Mouse (Mus musculus) embryonic facial prominence, embryonic 15.5 days (tissue): ENCODE data around the gene BC003965. TPM values are rescaled to one million over a fixed set of nuclear protein-coding genes. Genes with fewer than 3 reads are reported as not detected.
"Not testable (repeated sequence)": the region's sequence is repeated elsewhere in the genome, so short reads cannot be mapped to it uniquely, and the experiment has no call there.

Experiments used
- ATAC-seq: fragments of 200-750 bp; cut with Nextera tagmentation; 2 replicates; pipeline ENCODE4 v1.8.0; 2017; ENCODE audit warnings: low read depth, moderate TSS enrichment; ENCODE audit not compliant: insufficient number of reproducible peaks, low FRiP score, low TSS enrichment
- H3K27ac ChIP-seq: fragments of 300-500 bp; sonication (generic); replicated peaks from 2 replicates; pipeline ENCODE4 v1.5.1; 2015; ENCODE audit warnings: mild to moderate bottlenecking, inconsistent platforms
- H3K27me3 ChIP-seq: fragments of 300-500 bp; sonication (generic); 2 replicates; pipeline ENCODE4 v1.6.1; 2015; ENCODE audit warnings: inconsistent platforms
- H3K36me3 ChIP-seq: fragments of 300-500 bp; sonication (generic); 2 replicates; pipeline ENCODE4 v1.6.1; 2015; ENCODE audit warnings: mild to moderate bottlenecking, inconsistent platforms
- H3K4me1 ChIP-seq: fragments of 300-500 bp; sonication (generic); 2 replicates; pipeline ENCODE4 v1.6.1; 2015; ENCODE audit warnings: inconsistent platforms
- H3K4me2 ChIP-seq: fragments of 300-500 bp; sonication (generic); replicated peaks from 2 replicates; pipeline ENCODE4 v1.6.1; 2015; ENCODE audit warnings: mild to moderate bottlenecking, inconsistent platforms
- H3K4me3 ChIP-seq: fragments of 300-500 bp; sonication (generic); replicated peaks from 2 replicates; pipeline ENCODE4 v1.5.1; 2015; ENCODE audit warnings: mild to moderate bottlenecking, inconsistent platforms
- H3K9ac ChIP-seq: fragments of 300-500 bp; sonication (generic); 2 replicates; pipeline ENCODE4 v1.6.1; 2015; ENCODE audit warnings: inconsistent platforms
- H3K9me3 ChIP-seq: fragments of 300-500 bp; sonication (generic); replicated peaks from 2 replicates; pipeline ENCODE4 v1.6.1; 2016; ENCODE audit warnings: inconsistent platforms
- WGBS: fragments of 180-500 bp; shearing (Covaris S2); methylation state at CpG from one replicate; pipeline ENCODE4 v1.1.7; 2015; 5-methylcytosine and 5-hydroxymethylcytosine counted together
- polyA plus RNA-seq: library from polyadenylated mRNA; unstranded; fragments of >200 nt; fragmentation: Nextera tagmentation; extraction: Ambion mirVana; gene quantifications from 2 replicates; pipeline ENCODE4 v1.2.1, GENCODE M21; 2015

Gene BC003965
- polyA plus RNA-seq, 1 experiment from 2014 or later = 31.6 TPM

- H3K27me3 ChIP-seq, H3K4me2 ChIP-seq, H3K9me3 ChIP-seq, H3K4me3 ChIP-seq, ATAC-seq, H3K4me1 ChIP-seq, H3K27ac ChIP-seq, H3K9ac ChIP-seq: not testable (repeated sequence)
- peaks cover 53% of the 10 kb centered on the region for H3K36me3 ChIP-seq
- 93% methylated on average over 6 of the region's 11 CpGs for WGBS
Observed at GRCm38 (mm10) chr17:25231621-25232020, 47.3 kb downstream of the BC003965 start.

GRCm38 (mm10) chr17:25235635-25236034 is 51.3 kb downstream of the BC003965 start:
- no peak overlapping the region for H3K27ac ChIP-seq
- no peak for ATAC-seq

More at GRCm38 (mm10) chr17:25235635-25236034, 51.3 kb downstream of the BC003965 start:
- no peaks in the 10 kb centered on the region for H3K27me3 ChIP-seq
- 84% methylated on average over 9 of the region's 9 CpGs for WGBS
- H3K9me3 ChIP-seq = no peaks in the 10 kb centered on the region
- H3K4me1 ChIP-seq = peaks cover 8% of the 10 kb centered on the region
- H3K4me3 ChIP-seq = no peak overlapping the region
- no peak overlapping the region for H3K9ac ChIP-seq
- no peak overlapping the region for H3K4me2 ChIP-seq
- H3K36me3 ChIP-seq = peaks cover 29% of the 10 kb centered on the region

Other genes starting within 250 kb of the BC003965 start
- 36.4 and 38.3 TPM in 2 replicates for gene Mapk8ip3, start 247.6 kb upstream of the BC003965 start, polyA plus RNA-seq
- 148 and 166 TPM in 2 replicates for gene Jpt2, start 223.9 kb upstream of the BC003965 start, polyA plus RNA-seq
- 7.2 and 7.8 TPM in 2 replicates for gene Cramp1l, start 168.8 kb upstream of the BC003965 start, polyA plus RNA-seq
- 19.4 and 19.8 TPM in 2 replicates for gene Ift140, start 168.5 kb upstream of the BC003965 start, polyA plus RNA-seq
- 29.8 and 32.5 TPM in 2 replicates for gene Tmem204, start 101.0 kb upstream of the BC003965 start, polyA plus RNA-seq
- gene Telo2, start 68.6 kb upstream of the BC003965 start, polyA plus RNA-seq = 42.3 and 49.2 TPM in 2 replicates
- gene Ptx4, start 63.8 kb upstream of the BC003965 start, polyA plus RNA-seq = 2.2 and 2.8 TPM in 2 replicates
- gene Clcn7, start 51.2 kb upstream of the BC003965 start, polyA plus RNA-seq = 27.3 and 27.4 TPM in 2 replicates
- gene Ccdc154, start 22.1 kb upstream of the BC003965 start, polyA plus RNA-seq = 0.16 and 0.24 TPM in 2 replicates
- 1.5 and 2.0 TPM in 2 replicates for gene Gm38655, start 9.1 kb upstream of the BC003965 start, polyA plus RNA-seq
- gene Unkl, start 3.8 kb downstream of the BC003965 start, polyA plus RNA-seq = 9.4 and 10.2 TPM in 2 replicates
- gene Gnptg, start 55.6 kb downstream of the BC003965 start, polyA plus RNA-seq = 40.8 and 42.7 TPM in 2 replicates
- gene Tsr3, start 55.6 kb downstream of the BC003965 start, polyA plus RNA-seq = 50.8 and 53.2 TPM in 2 replicates
- 1.3 and 1.6 TPM in 2 replicates for gene Baiap3, start 71.8 kb downstream of the BC003965 start, polyA plus RNA-seq
- gene Ube2i, start 90.1 kb downstream of the BC003965 start, polyA plus RNA-seq = 513 and 543 TPM in 2 replicates
- 6.9 and 7.0 TPM in 2 replicates for gene Prss34, start 113.8 kb downstream of the BC003965 start, polyA plus RNA-seq
- not detected in 2 replicates for gene Prss28, start 124.1 kb downstream of the BC003965 start, polyA plus RNA-seq
- not detected in 2 replicates for gene Prss29, start 134.1 kb downstream of the BC003965 start, polyA plus RNA-seq
- 4.1 and 6.2 TPM in 2 replicates for gene Tpsab1, start 161.0 kb downstream of the BC003965 start, polyA plus RNA-seq
- 167 and 237 TPM in 2 replicates for gene Tpsb2, start 181.8 kb downstream of the BC003965 start, polyA plus RNA-seq
- gene Tpsg1, start 184.7 kb downstream of the BC003965 start, polyA plus RNA-seq = 10.3 and 10.9 TPM in 2 replicates
- 4.3 and 5.7 TPM in 2 replicates for gene Cacna1h, start 249.2 kb downstream of the BC003965 start, polyA plus RNA-seq